Mouse (Mus musculus): ENCODE data around the gene Dnlz. TPM values are rescaled to one million over a fixed set of nuclear protein-coding genes. Genes with fewer than 3 reads are reported as not detected.

The Dnlz gene
- total RNA-seq, 4 experiments from 2014 or later, result 21.0 to 23.8 (median 21.9) TPM

- no peak for DNase-seq
Observed at GRCm38 (mm10) chr2:26319519-26320244, 32.2 kb downstream of the Dnlz start.

GRCm38 (mm10) chr2:26319109-26319508 lies 32.8 kb downstream of the Dnlz start:
- DNase-seq, result no peak

GRCm38 (mm10) chr2:26317991-26318672 lies 33.8 kb downstream of the Dnlz start:
- no peak for DNase-seq

- DNase-seq, result no peak
Observed at GRCm38 (mm10) chr2:26317371-26317770, 34.5 kb downstream of the Dnlz start.

- DNase-seq, result no peak
Observed at GRCm38 (mm10) chr2:26316576-26317246, 35.2 kb downstream of the Dnlz start.

- peak; percentile 45 for DNase-seq
Observed at GRCm38 (mm10) chr2:26315925-26316311, 36.0 kb downstream of the Dnlz start.

GRCm38 (mm10) chr2:26315072-26315924 lies 36.6 kb downstream of the Dnlz start, which contains the start of gene Gpsm1:
Gene Gpsm1 (plus strand): TSS chr2:26315515.
- DNase-seq, result peak; percentile 66

GRCm38 (mm10) chr2:26314281-26315071 lies 37.4 kb downstream of the Dnlz start:
- no peak for DNase-seq

GRCm38 (mm10) chr2:26313394-26313793 lies 38.5 kb downstream of the Dnlz start:
- DNase-seq, result no peak

GRCm38 (mm10) chr2:26312812-26313211 lies 39.1 kb downstream of the Dnlz start:
- DNase-seq, result no peak

- DNase-seq, result no peak
Observed at GRCm38 (mm10) chr2:26311936-26312335, 40.0 kb downstream of the Dnlz start.

GRCm38 (mm10) chr2:26309739-26310138 lies 42.2 kb downstream of the Dnlz start:
- no peak for DNase-seq

- no peak for DNase-seq
Observed at GRCm38 (mm10) chr2:26306702-26307101, 45.2 kb downstream of the Dnlz start.

- no peak for DNase-seq
Observed at GRCm38 (mm10) chr2:26305555-26305954, 46.4 kb downstream of the Dnlz start.

- no peak for DNase-seq
Observed at GRCm38 (mm10) chr2:26304711-26305110, 47.2 kb downstream of the Dnlz start.

- no peak for DNase-seq
Observed at GRCm38 (mm10) chr2:26302005-26302503, 49.9 kb downstream of the Dnlz start.

GRCm38 (mm10) chr2:26300808-26301174 lies 51.1 kb downstream of the Dnlz start:
- peak; percentile 76 for DNase-seq

GRCm38 (mm10) chr2:26300161-26300807 lies 51.6 kb downstream of the Dnlz start:
- DNase-seq, result peak; percentile 66

- no peak for DNase-seq
Observed at GRCm38 (mm10) chr2:26299336-26299735, 52.6 kb downstream of the Dnlz start.

- no peak for DNase-seq
Observed at GRCm38 (mm10) chr2:26298856-26299230, 53.1 kb downstream of the Dnlz start.
